Mouse (Mus musculus) C2C12 (cell line): ENCODE results near the gene Samt1.
"Not testable (repeated sequence)": the region's sequence is repeated elsewhere in the genome, so short reads cannot be mapped to it uniquely, and the experiment has no call there.

Experiments used
- CEBPB ChIP-seq: IDR thresholded peaks from one replicate; pipeline ENCODE4 v1.6.1; 2011; ENCODE audit warnings: low read depth, mild to moderate bottlenecking, control low read depth, moderate library complexity
- CTCF ChIP-seq: IDR thresholded peaks from one replicate; pipeline ENCODE4 v1.5.1; 2011; ENCODE audit not compliant: control insufficient read depth, insufficient read depth, insufficient read length
- FOSL1 ChIP-seq: IDR thresholded peaks from one replicate; pipeline ENCODE4 v1.8.0; 2011; ENCODE audit warnings: mild to moderate bottlenecking, low read length; ENCODE audit not compliant: poor library complexity, insufficient read depth, severe bottlenecking
- MAX ChIP-seq: IDR thresholded peaks from one replicate; pipeline ENCODE4 v1.6.1; 2011; ENCODE audit warnings: mild to moderate bottlenecking, control low read depth
- MYOD1 ChIP-seq: IDR thresholded peaks from one replicate; pipeline ENCODE4 v1.6.1; 2011; ENCODE audit warnings: low read depth; ENCODE audit not compliant: control insufficient read depth, insufficient read length
- MYOG ChIP-seq: IDR thresholded peaks from one replicate; pipeline ENCODE4 v1.6.1; 2011; ENCODE audit not compliant: control insufficient read depth, insufficient read length; ENCODE audit errors: extremely low read depth
- USF1 ChIP-seq: IDR thresholded peaks from one replicate; pipeline ENCODE4 v1.6.1; 2011; ENCODE audit warnings: low read depth, mild to moderate bottlenecking, control low read depth, moderate library complexity

GRCm38 (mm10) chrX:153976914-153977313 is 35.5 kb downstream of the Samt1 start:
- TF ChIP-seq CTCF, CEBPB, MAX, MYOD1, FOSL1, USF1, MYOG: not testable (repeated sequence)
